Mouse (Mus musculus) cerebellum, postnatal 25 days (tissue): Measurements from ENCODE around the gene Mrpl38.
"Not testable (repeated sequence)": the region's sequence is repeated elsewhere in the genome, so short reads cannot be mapped to it uniquely, and the experiment has no call there.

Experiments used
- DNase-seq, 2 experiments: peaks; one replicate each; pipeline ENCODE4 v3.0.0; 2021; ENCODE audit warnings: mixed read lengths in 2 of 2

Gene Mrpl38

DNA sequence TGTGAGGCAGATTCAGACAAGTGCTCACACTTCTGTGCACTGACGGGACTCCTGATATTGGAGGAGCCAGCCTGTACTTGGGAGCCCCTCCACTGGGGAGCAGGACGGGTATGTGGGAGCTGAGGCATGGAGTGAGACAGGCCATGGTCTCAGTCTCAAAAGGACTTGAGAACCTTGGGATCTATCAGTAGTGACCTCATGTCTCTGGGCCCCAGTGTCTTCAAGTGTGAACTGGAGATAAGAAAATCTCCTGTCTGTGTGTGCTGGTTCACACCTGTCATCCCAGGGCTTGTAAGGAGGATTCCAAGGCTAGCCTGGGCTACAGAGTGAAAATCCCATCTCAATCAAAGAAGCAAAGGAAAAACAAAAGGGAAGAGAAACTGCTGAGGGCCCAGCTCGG is 4.8 kb upstream of the Mrpl38 start:
- DNase-seq: no peak

GRCm38 (mm10) chr11:116142211-116142991 is 3.7 kb upstream of the Mrpl38 start:
- DNase-seq: no peak

GRCm38 (mm10) chr11:116138096-116138467 is 586 bp downstream of the Mrpl38 start:
- DNase-seq: no peak

GRCm38 (mm10) chr11:116134171-116134570 is 4.5 kb downstream of the Mrpl38 start:
- DNase-seq: peak in 1 of 2 experiments; percentile 9

GRCm38 (mm10) chr11:116133497-116133896 is 5.2 kb downstream of the Mrpl38 start:
- DNase-seq: peak in 1 of 2 experiments; percentile 19

DNA sequence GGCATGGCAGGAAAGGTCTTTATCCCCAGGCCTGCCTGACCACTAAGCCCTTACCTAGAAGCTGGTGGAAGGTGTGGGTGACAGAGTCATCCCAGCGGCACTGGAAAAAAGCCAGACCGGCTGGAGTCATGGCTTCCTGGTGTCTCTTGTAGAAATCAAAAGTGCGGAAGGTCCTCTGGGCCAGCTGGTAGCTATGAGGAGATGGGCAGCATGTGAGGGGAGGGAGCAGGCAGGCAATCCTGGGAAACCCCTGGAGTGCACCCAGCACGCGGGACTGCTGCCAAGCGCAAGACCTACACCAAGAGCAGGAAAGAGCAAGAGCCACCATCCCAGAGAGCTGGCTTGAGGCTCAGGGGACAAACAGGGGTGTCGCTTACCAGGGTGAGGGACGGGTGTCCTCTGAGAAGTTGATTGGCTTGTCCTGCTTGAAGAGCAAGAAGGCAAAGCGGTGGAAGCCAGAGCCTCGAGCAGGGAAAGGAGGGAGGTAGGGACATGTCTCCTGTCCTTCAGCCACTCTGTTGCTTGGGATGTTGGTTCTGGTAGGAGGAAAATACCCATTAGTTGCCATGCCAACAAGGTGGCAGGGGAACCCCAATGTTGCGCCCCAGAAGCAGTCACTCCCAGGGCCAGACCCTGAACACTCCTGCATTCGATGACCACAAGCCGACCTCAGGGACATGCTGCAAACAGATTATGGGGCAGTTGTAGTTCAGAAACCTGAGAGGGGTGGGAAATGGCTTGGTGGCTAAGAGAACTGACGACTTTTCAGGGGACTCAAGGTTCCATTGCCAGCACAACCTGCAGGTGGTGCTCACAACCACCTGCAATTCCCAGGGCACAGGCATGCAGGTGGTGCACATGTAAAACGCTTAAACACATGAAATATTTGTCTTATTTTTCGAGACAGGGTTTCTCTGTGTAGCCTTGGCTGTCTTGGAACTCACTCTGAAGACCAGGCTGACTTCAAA is 6.0 kb downstream of the Mrpl38 start:
- DNase-seq: peak; percentile 38 to 53

- DNase-seq: peak in 1 of 2 experiments; percentile 44
These were observed 7.1 kb downstream of the Mrpl38 start for GRCm38 (mm10) chr11:116131349-116132170.

DNA sequence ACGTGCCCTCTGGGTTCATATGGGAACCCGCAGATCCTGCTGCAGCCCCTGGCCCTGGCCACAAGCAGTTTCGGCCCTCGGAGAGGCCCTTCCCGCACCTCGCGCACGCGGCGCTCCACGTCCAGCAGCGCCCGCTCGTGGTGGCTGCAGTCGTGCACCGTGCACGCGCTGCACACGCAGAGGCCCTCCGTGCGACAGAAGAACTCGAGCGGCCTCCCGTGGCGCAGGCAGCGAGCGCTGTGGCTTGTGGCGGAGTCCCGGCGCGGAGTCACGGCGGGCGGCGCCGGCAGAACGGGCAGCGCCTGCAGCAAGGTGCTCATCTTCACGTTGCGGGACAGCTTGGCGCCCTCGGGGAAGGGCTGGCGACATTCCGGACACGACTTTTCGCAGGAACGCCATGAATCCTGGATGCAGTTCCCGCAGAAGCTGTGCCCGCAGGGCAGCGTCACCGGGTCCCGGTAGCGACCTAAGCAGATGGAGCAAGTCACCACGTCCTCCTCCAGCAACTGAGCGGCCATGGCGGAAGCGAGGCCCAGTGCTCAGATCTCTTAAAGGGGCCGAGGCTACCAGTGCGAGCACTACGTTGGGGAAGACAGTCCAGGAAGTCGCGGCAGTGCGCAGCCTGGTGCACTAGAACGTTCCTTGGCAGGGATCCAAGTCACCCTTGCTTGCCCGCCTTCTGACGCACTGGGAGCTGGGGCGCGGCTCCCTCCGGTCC is 8.0 kb downstream of the Mrpl38 start, which contains the start of gene Trim65:
TSS of gene Trim65 (minus strand) at position 641 of the 718 bp plus-strand sequence.
- DNase-seq: peak; percentile 88 to 94

DNA sequence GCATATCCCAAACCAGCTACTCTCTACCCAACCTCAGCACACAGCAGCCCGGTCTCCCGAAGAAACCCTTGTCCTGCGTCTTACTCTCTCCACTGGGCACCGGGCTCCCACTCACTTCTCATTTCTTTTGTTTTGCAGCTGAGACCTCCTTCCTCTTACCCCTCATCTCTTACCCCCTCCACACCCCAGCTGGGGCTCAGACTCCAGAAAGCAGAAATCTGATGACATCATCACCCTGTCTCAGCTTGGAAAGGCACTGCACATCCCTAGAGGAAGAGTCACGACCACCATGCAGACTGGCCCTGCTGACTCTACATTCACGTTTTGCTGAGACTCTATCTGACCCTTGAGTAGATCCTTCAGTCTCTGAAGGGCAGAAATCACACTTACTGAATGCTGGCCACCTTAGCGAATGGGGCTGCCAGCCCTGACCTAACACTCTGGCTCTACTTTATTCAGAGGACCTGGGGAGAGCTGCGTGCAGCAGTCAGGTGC is 8.6 kb downstream of the Mrpl38 start:
- DNase-seq: peak in 1 of 2 experiments; percentile 27

- DNase-seq: peak in 1 of 2 experiments; percentile 16
These were observed 9.4 kb downstream of the Mrpl38 start for GRCm38 (mm10) chr11:116129091-116129790.

- DNase-seq: peak in 1 of 2 experiments; percentile 46
These were observed 10.7 kb downstream of the Mrpl38 start for GRCm38 (mm10) chr11:116127986-116128385.

DNA sequence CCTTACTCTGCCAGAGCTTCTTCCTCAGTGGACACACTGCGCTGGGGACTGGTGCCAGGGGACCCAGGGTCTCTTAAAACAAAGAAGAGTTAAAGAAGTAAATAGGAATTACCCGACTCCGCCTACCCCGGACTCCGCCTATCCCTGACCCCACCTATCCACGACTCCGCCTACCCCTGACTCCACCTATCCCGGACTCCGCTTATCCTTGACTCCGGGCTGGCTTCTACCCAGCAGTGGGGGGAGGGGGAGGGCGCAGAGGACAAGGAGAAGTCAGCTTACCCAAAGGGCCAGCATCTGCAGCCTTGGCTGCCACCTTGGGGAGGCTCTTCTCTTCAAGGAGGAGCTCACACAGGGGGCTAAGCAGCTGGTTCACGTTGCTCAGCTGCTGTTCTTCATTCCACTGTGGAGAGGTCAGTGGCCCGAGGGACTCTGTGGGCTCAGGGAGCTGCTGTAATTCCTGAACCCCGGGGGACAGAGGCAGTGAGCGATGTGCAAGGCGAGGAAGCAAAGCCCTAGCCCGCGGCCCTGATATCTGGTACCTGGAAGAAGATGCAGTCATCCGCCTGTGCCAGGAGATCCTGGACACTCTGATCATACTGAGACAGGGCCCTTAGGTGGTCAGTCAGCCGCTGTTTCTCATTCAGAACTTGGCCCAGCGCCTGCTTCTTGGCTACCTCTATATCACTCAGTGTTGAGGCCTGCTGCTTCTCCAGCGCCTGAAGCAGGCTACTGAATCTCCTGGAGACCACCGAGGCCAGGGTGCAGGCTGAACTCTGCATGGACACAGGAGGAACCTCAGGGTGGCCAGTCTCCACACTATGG is 11.3 kb downstream of the Mrpl38 start, which contains the start of gene Trim47:
TSS of gene Trim47 (minus strand) at position 55 of the 825 bp plus-strand sequence.
- peak in 1 of 2 experiments; percentile 65 for DNase-seq

DNA sequence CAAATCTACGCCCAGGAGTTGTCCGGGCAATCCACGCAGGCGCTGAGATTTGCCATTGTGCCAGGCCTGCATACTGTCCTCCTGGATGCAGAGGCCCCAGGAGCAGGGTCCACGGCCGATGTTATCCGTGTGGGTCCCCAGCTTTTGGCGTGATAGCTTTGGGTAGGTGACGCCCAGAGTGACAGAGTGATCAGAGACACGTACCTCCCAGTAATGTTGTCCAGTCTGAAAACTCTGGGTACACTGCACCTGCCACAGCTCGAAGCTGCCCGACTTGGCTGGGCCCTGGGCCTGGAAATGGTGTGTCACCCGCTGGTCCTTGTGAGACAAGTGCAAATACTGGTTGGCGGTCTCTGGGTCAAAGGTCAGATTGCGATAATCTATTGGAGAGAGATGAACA is 12.4 kb downstream of the Mrpl38 start:
- DNase-seq: peak in 1 of 2 experiments; percentile 5

DNA sequence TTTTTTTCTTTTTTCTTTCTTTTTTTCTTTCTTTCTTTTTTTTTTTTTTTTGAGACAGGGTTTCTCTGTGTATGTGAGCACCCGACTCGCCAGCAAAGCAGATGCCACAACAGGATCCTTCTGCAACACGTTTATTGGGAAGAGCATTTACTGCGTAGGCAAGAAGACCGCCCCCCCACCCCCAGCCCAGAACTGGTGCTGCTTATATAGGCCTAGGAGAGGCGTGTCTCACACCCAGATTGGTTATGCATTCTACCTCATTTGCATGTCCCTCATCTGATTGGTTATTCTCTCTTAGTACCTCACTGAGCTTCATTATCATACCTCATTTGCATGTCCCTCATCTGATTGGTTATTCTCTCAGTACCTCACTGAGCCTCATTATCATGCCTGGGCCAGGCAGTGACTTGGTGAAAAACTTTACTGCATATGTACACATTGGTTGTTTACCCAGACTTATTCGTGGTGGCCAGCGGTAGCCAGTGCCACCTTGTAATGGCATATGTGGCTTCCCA is 16.9 kb downstream of the Mrpl38 start:
- DNase-seq: not testable (repeated sequence)

DNA sequence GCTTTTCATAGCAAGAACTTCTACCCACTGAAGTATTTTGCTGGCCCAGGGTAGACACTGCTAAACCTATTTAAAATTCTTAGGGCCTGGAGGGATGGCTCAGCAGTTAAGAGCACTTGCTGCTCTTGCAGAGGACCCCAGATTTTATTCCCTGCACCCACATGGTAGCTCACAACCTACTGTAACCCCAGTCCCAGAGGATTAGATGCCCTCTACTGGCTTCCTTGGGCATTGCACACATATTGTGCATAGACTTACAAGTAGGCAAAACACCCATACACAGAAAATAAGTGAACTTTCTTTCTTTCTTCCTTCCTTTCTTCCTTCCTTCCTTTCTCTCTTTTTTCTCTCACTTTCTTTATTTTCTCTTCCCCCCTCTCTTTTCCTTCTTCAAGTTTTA is 20.8 kb downstream of the Mrpl38 start:
- DNase-seq: no peak

DNA sequence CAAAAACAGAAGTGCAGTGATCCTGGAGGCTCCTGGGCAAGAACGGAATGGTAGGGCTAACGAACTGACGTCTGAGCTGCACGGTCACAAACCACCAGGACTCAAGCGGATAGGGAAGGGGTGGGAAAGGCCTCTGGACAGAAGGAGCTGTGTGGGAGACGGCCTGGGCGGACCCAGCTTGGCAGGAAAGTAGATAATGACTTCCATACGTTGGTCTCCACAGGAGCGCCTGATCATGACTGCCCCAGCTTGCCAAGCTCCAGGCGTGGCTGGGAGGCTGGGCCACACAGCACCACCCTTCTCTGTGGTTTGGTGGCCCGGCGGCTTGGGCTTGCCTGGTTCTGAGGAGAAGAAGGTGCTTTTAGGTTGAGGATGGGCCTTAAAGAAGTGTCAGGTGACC is 21.4 kb downstream of the Mrpl38 start:
- DNase-seq: no peak

GRCm38 (mm10) chr11:116111611-116112203 is 27.0 kb downstream of the Mrpl38 start:
- DNase-seq: no peak

GRCm38 (mm10) chr11:116111067-116111466 is 27.6 kb downstream of the Mrpl38 start:
- DNase-seq: no peak

DNA sequence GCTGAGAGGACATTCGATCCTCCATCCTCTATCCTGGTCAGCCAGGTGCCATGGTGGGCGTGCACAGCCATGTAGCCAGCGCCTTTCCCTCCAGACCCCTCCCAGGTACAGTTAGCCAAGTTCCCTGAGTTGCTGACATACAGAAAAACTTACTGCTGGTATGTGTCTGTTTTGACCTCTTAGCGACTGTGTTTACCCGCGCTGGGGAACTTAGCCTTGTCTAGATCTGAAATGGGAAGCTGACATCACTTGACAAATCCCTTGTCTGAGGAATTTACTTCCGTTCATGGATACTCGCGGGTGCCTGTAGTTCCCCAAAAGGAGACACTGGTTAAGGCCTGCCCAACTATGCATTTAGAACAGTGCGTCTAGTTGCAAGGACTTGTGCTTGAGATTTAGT is 28.1 kb downstream of the Mrpl38 start:
- DNase-seq: no peak
